Comparison of ENCODE assay signal across 22 mouse cellular contexts in the genomic region with DNA sequence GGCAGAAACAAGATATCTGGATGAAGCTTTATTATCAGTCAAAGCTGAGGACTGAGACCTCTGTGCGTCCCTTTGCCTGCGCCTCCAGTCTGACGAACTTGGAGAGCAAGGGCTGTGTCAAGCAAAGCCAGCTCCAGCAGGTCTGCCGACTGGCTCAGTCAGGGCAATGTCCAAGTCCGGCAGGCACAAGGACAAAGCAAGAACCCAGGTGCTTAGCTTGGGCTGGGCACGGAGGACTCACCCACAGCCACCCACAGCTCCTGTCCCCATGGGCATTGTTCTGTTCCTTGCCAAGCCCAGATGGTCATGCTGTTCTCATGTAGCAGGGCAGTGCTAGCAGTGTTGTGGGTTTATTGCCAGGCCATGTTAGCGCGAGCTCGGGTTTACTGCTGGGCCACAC. TPM values are rescaled to one million over a fixed set of nuclear protein-coding genes. Genes with fewer than 3 reads are reported as not detected.
DNase-seq lines count a peak whose midpoint lies in the region; ATAC-seq and TF ChIP-seq lines count a peak whose summit lies in the region.
"Had no signal": no experiment of that assay in that cellular context is flagged by ENCODE, and none has a peak within 500 bp of the region (broad histone marks: within the 10 kb centered on the region; RNA-seq: fewer than 3 reads in every experiment).

No protein-coding gene starts in this region.

- H3K9ac ChIP-seq in kidney, embryonic 16.5 days (replicated peaks; ENCODE audit: low read length), result no peak overlapping the region
- no peak overlapping the region for H3K9ac ChIP-seq in midbrain, embryonic 13.5 days (replicated peaks)
- H3K9ac ChIP-seq: embryonic facial prominence, embryonic 13.5 days; heart, embryonic 15.5 days; limb, embryonic 12.5 days; liver, embryonic 14.5 days; lung, embryonic 15.5 days had no signal

- no peaks in the 10 kb centered on the region for H3K27me3 ChIP-seq in kidney, adult 2 months (replicated peaks; ENCODE audit: control insufficient read depth, insufficient read depth, low read length)
- peaks cover 4% of the 10 kb centered on the region; the same call in 1 of the 2 replicates for H3K27me3 ChIP-seq in kidney, embryonic 16.5 days (ENCODE audit: insufficient read depth, low read length)
- H3K27me3 ChIP-seq in embryonic facial prominence, embryonic 10.5 days (replicated peaks; ENCODE audit: low read depth, poor library complexity, severe bottlenecking), result peaks cover 11% of the 10 kb centered on the region
- peaks cover 18% of the 10 kb centered on the region for H3K27me3 ChIP-seq in midbrain, embryonic 13.5 days
- H3K27me3 ChIP-seq: embryonic facial prominence, embryonic 13.5 days had no signal

- H3K27ac ChIP-seq in kidney, adult 2 months (ENCODE audit: insufficient read depth, low read depth, low read length), result no peak overlapping the region
- no peak overlapping the region for H3K27ac ChIP-seq in kidney, embryonic 16.5 days (ENCODE audit: low read length)
- H3K27ac ChIP-seq in embryonic facial prominence, embryonic 10.5 days (replicated peaks), result no peak overlapping the region
- H3K27ac ChIP-seq in midbrain, embryonic 13.5 days, result no peak overlapping the region
- H3K27ac ChIP-seq: embryonic facial prominence, embryonic 13.5 days; heart, adult 2 months; heart, embryonic 15.5 days; limb, embryonic 12.5 days; liver, embryonic 14.5 days; lung, embryonic 15.5 days; macrophage; midbrain, embryonic 10.5 days had no signal

- 37% methylated on average over 9 of the region's 9 CpGs for WGBS in kidney, adult 2 months
- WGBS in kidney, embryonic 16.5 days, result 58% methylated on average over 9 of the region's 9 CpGs
- 72% methylated on average over 9 of the region's 9 CpGs for WGBS in embryonic facial prominence, embryonic 10.5 days
- WGBS in midbrain, embryonic 13.5 days, result 72% methylated on average over 9 of the region's 9 CpGs

- DNase-seq in kidney, adult 2 months, result peak; percentile 64
- DNase-seq in kidney, adult 8-10 months, result peak; percentile 29 to 49
- peak; percentile 24 to 54 for DNase-seq in kidney, postnatal 4 days
- no peak for DNase-seq in embryonic facial prominence, embryonic 10.5 days (ENCODE audit: low spot score)
- DNase-seq in embryo, embryonic 10 days (ENCODE audit: low spot score), result no peak
- DNase-seq: adrenal gland, postnatal 10 days; gastrocnemius, postnatal 25 days; heart, adult 2 months; right cerebral cortex, adult 18-20 months; thymus, adult 18-20 months had no signal

- H3K9me3 ChIP-seq in kidney, embryonic 16.5 days (ENCODE audit: low read length), result no peaks in the 10 kb centered on the region
- H3K9me3 ChIP-seq in embryonic facial prominence, embryonic 10.5 days, result no peaks in the 10 kb centered on the region
- H3K9me3 ChIP-seq in midbrain, embryonic 13.5 days, result no peaks in the 10 kb centered on the region
- H3K9me3 ChIP-seq: embryonic facial prominence, embryonic 13.5 days; heart, embryonic 15.5 days; limb, embryonic 12.5 days; lung, embryonic 15.5 days; midbrain, embryonic 10.5 days had no signal

- TF ChIP-seq CTCF in kidney, adult 2 months (conservative IDR thresholded peaks at IDR 0.05; ENCODE audit: insufficient read depth, insufficient read length, low read depth, low read length), result no peak

- H3K4me3 ChIP-seq in kidney, adult 2 months (ENCODE audit: insufficient read depth, low read depth, low read length), result no peak overlapping the region
- H3K4me3 ChIP-seq in kidney, embryonic 16.5 days (ENCODE audit: low read length), result no peak overlapping the region
- H3K4me3 ChIP-seq in embryonic facial prominence, embryonic 10.5 days, result no peak overlapping the region
- H3K4me3 ChIP-seq in midbrain, embryonic 13.5 days (replicated peaks), result no peak overlapping the region
- H3K4me3 ChIP-seq: embryonic facial prominence, embryonic 13.5 days; heart, adult 2 months; heart, embryonic 15.5 days; limb, embryonic 12.5 days; lung, embryonic 15.5 days; midbrain, embryonic 10.5 days had no signal

- no peak for TF ChIP-seq POLR2A in kidney, adult 2 months (IDR thresholded peaks at IDR 0.05; ENCODE audit: low read depth, low read length)

- no peak overlapping the region for H3K4me2 ChIP-seq in kidney, embryonic 16.5 days (replicated peaks; ENCODE audit: low read depth, low read length)
- H3K4me2 ChIP-seq in midbrain, embryonic 13.5 days (replicated peaks), result no peak overlapping the region
- H3K4me2 ChIP-seq: embryonic facial prominence, embryonic 13.5 days; heart, embryonic 15.5 days; limb, embryonic 12.5 days; lung, embryonic 15.5 days had no signal

- no peak for ATAC-seq in kidney, embryonic 16.5 days (ENCODE audit: low FRiP score, low TSS enrichment)
- ATAC-seq in midbrain, embryonic 13.5 days, result no peak
- ATAC-seq: forebrain, embryonic 16.5 days; hindbrain, embryonic 16.5 days; Patski had no signal

- no peaks in the 10 kb centered on the region; the same call in 1 of the 2 replicates for H3K4me1 ChIP-seq in kidney, adult 2 months (ENCODE audit: control insufficient read depth, insufficient read depth, low read length)
- peaks cover 8% of the 10 kb centered on the region; the same call in 1 of the 2 replicates for H3K4me1 ChIP-seq in kidney, embryonic 16.5 days (ENCODE audit: insufficient read depth, low read length)
- H3K4me1 ChIP-seq in embryonic facial prominence, embryonic 10.5 days, result peaks cover 22% of the 10 kb centered on the region
- peaks cover 6% of the 10 kb centered on the region; the same call in 1 of the 2 replicates for H3K4me1 ChIP-seq in midbrain, embryonic 13.5 days (replicated peaks)

- H3K36me3 ChIP-seq in kidney, adult 2 months (ENCODE audit: control insufficient read depth, insufficient read depth, low read length), result no peaks in the 10 kb centered on the region
- H3K36me3 ChIP-seq in kidney, embryonic 16.5 days (ENCODE audit: insufficient read depth, low read length), result no peaks in the 10 kb centered on the region
- no peaks in the 10 kb centered on the region for H3K36me3 ChIP-seq in embryonic facial prominence, embryonic 10.5 days (replicated peaks)
- H3K36me3 ChIP-seq in midbrain, embryonic 13.5 days, result no peaks in the 10 kb centered on the region
- H3K36me3 ChIP-seq: embryonic facial prominence, embryonic 13.5 days; heart, embryonic 15.5 days; limb, embryonic 12.5 days; lung, embryonic 15.5 days; midbrain, embryonic 10.5 days had no signal

RNA-seq across cellular contexts. Expression of a gene that starts 8.5 kb away (rescaled TPM):
- 3.4 and 4.6 TPM in 2 replicates for polyA plus RNA-seq in kidney, adult 2 months (2012; rRNA removed)
- polyA plus RNA-seq in kidney, embryonic 16.5 days (2015; fragmentation: Nextera tagmentation; extraction: Ambion mirVana), result 7.9 TPM in 2 replicates
- polyA plus RNA-seq in embryonic facial prominence, embryonic 10.5 days (2016; fragmentation: Nextera tagmentation; extraction: Ambion mirVana), result 6.2 and 6.3 TPM in 2 replicates
- polyA plus RNA-seq in midbrain, embryonic 13.5 days (2015; fragmentation: Nextera tagmentation; extraction: Ambion mirVana), result 9.3 and 11.6 TPM in 2 replicates

Comparison
In these comparisons a context has a peak if more than half of its experiments do, and no peak if none do; other contexts are left out.
1. DNase-seq: peak in kidney, adult 2 months (single experiment), kidney, adult 8-10 months (2 of 2) and kidney, postnatal 4 days (2 of 2); none in embryonic facial prominence, embryonic 10.5 days (single experiment) and embryo, embryonic 10 days (single experiment).